Mouse (Mus musculus): ENCODE measurements around the gene Ebf1. TPM values are rescaled to one million over a fixed set of nuclear protein-coding genes. Genes with fewer than 3 reads are reported as not detected.

The Ebf1 gene
- total RNA-seq, 2 experiments from 2014 or later: 3.5 to 4.6 TPM

DNA sequence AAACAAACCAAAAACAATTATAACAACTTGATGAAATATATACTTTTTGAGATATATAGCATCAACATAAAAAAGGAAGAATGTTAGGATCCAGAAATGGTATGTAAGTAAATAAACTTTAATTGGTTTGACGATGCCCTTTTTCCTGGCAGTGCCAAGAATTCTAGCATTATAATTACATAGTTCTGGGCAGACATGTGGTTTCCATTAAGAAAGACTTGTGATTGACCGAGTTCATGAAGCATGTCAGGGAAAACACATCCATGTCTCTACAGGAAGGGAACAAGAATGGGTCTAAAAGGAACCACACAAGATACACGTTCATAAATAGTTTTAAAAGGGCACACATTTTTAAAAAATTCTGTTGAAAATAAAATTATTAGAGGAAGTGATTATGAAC, 110.3 kb downstream of the Ebf1 start:
- DNase-seq (ENCODE audit: extremely low spot score in 1 of 2, low spot score in 1 of 2): no peak

DNA sequence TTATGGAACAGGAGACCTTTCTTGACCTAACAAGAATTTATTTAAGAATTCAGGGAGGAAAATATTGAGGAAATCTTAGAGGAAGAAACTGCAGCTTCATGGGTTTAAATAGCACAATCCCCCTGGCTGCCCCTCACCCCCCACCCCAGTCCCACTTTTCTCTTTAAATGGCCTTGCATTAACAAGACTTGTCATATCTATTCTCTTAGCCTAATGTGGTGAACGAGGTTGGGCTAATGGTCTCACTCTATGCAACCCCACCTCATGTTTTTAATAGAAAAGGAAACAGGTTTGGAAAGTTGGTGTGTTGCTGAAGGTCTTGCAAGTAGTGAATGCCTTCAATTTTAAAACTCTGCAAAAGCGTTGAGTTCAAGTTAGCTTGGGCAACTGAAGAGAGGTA, 110.7 kb downstream of the Ebf1 start:
- DNase-seq (ENCODE audit: extremely low spot score in 1 of 2, low spot score in 1 of 2): no peak

DNA sequence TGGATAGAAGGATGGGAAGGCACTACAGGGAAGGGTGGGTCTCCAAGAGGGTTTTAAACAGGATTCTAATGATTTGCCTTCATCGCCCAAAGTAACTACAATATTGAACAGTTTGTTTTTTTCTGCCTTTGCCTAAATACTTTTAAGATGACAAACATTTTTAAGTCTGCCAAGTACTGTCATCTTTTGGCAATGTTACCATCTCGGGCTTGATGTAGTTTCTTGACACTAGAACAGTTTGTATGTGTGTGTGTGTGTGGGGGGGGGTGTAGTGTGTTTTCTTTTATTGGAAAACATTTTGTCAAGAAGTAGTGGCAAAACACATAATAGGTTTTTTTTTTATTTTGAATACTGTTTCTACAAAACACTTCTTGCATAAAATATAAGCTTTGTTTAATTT, 111.2 kb downstream of the Ebf1 start:
- DNase-seq (ENCODE audit: extremely low spot score in 1 of 2, low spot score in 1 of 2): no peak

DNA sequence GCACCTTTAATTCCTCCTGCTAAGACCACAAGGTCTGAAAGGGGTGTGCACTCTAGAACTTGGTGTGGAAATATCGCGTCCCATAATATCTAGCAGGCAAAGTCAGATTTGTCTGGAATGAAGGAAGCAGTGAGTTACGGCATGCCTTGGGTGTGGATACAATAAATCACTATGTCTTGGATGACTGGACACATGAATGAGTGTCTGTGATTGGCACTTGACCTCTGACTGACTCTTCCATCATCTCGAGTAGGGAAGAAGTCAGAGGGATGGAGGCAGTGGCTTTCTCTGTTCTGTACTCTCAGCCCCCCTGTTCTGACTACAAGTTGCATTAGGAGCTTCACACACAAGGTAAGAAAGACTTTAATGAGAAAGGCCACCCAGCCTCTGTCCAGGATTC, 112.8 kb downstream of the Ebf1 start:
- no peak for DNase-seq (ENCODE audit: extremely low spot score in 1 of 2, low spot score in 1 of 2)

DNA sequence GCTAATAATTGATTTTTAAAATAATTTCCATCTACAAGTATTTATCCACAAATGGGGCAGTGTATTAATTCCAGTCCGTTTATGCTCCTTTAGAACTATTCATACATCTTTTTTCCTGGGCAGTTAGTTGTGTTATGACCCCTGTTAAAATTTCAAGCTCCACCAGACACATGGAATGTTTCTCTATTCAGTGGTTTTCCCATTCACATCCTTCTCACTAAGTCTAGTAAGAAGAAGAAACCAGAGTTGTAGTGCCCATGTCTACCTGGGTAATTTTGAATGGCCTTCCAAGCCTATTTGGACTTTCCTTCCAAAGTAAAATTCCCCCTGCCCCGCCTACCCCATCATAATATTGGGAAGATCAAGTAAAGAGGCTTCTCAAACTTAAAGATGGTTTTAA, 114.6 kb downstream of the Ebf1 start:
- no peak for DNase-seq (ENCODE audit: extremely low spot score in 1 of 2, low spot score in 1 of 2)

DNA sequence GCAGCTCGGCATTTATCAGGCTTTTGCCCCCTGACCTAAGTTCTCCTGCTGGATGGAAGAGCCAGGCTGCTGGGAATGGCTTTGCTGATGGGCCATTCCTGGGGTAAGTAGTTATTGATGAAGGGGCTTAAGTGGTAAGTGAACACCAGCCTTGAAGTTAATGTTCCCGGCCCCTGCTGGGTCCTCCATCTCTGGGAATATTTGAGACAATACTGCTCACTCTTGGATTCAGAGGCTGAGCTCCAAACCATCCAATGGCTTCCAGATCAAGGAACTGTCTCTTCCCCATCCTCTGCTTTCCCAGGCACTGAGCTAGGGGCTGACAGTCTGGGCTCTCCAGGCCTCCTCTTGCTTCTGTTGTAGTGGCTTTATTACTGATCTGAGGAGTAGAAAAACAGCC, 116.2 kb downstream of the Ebf1 start:
- DNase-seq (ENCODE audit: extremely low spot score in 1 of 2, low spot score in 1 of 2): no peak

DNA sequence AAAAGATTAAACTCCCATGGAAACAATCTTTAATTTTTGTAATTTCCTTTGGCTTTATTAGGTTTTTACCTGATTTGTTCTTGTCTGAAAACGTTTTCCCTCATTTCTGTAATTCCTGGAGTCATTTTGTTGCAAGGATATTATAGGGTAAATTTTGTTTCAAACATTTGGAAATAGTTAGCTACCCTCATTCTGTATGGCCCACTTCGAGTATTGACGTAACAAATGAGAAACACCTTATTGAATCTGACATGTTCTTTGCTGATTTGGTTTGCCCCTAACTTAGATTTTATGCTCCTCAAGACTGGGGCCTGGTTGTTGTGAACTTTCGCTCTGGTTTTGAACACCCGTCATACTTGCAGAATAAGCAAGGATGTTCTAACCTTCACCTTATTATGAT, 120.9 kb downstream of the Ebf1 start:
- DNase-seq (ENCODE audit: extremely low spot score in 1 of 2, low spot score in 1 of 2): no peak

DNA sequence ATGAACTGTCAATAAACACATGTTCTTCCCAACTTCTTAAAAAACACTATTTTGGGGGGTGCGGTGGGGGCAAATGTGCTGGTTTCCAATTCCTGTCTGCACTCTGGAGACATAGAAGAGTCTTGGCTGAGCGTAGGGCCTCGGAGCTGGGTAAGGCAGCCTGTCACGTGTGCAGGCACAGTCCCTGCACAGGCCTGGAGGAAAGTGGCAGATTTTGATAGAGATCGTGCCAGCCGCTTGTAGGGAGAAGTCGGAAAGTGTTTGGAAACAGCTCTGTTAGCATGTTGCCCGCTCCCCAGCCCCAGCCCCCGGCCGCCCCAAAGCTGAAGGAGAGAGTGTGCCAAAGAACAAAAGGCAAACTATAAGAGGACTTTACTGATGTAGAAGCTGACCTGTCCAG, 121.7 kb downstream of the Ebf1 start:
- no peak for DNase-seq (ENCODE audit: extremely low spot score in 1 of 2, low spot score in 1 of 2)

DNA sequence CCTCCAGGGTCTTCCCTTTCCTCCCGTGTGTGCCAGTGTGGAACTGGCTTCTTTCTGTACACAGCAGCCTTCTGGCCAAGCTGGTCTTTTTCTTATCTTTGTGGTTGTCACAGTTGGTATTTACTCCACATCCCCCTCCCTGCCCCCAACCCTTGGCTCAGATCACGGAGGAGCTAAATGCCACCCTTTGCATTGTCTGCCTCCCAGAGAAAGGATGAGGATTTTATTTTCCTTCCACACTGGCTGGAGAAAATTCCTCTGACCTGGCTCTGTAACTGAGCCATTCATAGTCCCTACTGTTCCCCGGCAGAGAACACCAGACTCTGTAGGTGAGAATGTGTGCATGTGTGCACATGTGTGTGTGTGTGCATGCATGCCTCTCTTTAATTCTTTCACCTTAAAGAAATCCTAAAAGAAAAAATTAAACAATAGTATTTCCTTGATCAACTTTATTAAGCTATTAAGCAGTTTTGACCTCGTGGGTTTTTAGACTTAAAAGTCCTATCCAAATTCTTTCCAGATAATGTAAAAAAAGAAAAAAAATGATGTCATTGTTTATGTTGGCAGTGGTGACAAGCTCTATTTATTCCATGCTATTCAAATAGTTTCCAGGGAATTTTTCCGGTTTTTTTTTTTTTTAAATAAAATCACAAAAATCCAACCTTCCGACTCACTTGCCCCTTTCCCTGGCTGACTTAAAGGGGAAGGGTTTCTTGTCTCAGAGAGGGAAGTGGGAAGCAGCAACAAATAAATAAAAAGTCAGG, 123.3 kb downstream of the Ebf1 start:
- DNase-seq (ENCODE audit: extremely low spot score in 1 of 2, low spot score in 1 of 2): no peak

DNA sequence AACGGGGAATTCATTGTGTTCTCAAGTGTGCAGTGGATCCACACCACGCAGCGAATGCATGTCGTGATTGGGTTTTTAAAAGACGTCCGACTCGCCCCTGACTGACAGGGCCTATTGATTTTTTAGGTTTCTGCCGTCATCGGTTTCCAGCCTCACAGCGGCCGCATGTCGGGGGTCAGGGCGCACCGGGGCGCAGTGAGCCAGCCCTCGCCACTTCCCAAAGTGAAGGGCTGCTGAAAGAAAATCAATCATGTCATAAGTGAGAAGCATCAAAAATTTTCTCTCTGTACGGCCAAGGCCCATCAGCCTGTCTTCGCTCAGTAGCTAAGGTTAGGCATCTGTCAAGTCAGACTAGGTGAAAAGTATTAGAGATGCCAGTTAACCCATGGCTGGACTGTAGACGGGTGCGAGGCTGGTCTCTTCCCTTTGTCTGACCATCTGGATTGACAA, 124.0 kb downstream of the Ebf1 start:
- no peak for DNase-seq (ENCODE audit: extremely low spot score in 1 of 2, low spot score in 1 of 2)

DNA sequence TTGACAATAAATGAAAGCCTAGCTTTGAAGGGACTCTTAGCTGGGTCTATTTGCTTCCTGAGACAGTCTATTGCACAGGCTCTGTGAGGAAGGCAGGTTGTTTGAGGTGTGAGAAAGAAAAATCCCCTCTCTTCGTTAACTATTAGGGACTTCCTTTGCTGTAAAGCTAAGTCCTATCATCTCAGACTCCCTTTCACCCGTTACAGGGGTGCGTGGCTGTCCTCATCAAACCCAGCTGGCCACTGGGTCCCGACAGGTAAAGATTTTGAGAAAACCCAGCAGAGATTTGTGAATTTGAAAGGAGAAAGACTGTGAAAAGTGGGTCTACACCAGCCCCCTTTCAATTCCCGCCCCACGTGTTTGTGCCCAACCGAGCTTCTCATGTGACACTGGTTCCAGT, 127.3 kb downstream of the Ebf1 start:
- DNase-seq (ENCODE audit: extremely low spot score in 1 of 2, low spot score in 1 of 2): no peak

DNA sequence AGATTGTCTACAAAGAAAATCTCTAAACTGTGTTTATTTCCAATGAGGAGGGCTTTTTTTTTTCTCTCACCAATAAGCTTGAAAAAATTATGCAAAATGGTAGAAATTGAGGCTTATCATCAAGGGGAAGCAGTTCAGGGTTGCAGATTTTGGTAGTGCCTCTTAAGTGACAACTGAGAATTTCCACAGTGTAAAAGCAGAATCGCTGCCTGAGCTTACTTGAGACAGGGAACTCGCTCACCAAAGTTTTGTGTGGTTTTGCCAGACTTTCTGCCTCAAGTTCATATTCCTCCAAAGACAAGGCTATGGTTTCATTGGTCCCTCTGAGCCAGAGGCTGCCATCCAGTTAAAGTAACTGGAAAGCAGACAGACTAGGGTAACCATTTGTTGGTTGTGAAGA, 128.8 kb downstream of the Ebf1 start:
- no peak for DNase-seq (ENCODE audit: extremely low spot score in 1 of 2, low spot score in 1 of 2)

DNA sequence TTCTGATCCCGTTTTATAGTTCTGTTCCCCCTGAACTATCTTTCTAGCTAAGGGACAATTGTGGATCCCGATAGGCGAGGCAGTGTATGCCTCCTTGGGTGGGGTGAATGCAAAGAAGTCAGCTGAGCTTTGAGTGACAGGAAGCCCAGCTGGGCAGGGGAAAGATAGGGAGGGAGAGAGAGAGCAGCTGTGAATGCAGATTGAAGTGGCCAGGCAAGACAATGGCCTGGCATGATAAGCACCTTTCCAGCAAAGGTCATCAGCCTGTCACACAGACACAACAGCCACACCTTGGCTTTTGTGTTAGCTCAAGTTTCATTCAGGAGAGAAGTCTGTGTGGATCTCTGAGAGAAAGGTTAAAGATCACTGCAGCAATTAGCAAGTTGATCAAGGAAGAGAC, 129.6 kb downstream of the Ebf1 start:
- no peak for DNase-seq (ENCODE audit: extremely low spot score in 1 of 2, low spot score in 1 of 2)

DNA sequence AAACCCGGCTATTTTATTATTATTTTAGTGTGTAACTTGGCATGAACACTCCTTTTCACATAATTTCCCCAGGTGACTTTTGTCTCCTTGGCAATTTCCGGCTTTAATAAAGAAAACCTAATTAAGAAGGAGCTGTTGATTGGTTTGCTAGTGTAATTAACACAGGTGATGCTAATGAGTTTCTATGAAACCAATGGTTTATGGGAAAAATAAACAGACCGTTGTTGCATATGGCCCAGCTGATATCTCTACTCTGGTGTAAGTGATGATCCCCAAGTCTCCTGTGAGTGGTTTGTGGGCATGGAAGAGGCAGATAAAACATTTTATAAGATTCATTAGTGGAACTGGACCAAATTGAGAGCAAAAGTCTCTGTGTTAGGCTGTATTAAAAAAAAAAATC, 132.2 kb downstream of the Ebf1 start:
- no peak for DNase-seq (ENCODE audit: extremely low spot score in 1 of 2, low spot score in 1 of 2)

DNA sequence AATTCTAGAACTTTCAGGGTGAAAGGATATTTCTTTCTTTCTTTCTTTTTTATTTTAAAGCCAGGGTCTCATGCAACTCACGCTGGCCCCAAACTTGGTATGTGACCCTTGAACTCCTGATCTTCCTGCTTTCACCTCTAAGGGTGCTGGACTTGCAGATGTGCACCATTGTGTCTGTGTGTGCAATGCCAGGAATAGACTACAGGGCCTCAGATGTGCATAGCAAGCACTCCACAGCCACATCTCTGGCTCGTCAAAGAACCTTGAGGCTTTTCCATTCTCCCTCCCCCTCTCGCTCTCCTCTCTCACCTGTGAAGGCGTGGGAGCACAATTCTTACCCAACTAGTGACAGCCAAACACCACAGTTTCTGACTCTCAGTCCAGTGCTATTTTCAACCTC, 137.2 kb downstream of the Ebf1 start:
- DNase-seq (ENCODE audit: extremely low spot score in 1 of 2, low spot score in 1 of 2): no peak

DNA sequence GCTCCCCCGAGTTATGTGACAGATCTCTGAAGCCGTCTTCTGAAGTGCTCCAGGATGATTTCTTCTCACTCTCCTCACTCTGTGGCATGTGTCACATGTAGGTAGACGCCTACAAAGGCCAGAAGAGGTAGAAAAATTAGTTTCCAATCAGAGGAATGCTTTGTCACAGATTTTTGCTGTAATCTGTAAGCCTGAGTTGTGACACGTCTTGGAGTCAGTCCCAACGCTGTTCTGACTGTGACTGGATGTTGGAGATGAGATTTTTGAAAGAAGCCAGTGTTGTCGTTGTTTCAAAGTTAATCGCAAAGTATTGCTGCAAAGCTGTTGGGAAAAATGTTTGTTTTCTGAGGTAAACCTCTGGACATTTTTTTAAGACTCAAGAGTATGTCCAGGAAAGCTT, 139.2 kb downstream of the Ebf1 start:
- DNase-seq (ENCODE audit: extremely low spot score in 1 of 2, low spot score in 1 of 2): no peak

DNA sequence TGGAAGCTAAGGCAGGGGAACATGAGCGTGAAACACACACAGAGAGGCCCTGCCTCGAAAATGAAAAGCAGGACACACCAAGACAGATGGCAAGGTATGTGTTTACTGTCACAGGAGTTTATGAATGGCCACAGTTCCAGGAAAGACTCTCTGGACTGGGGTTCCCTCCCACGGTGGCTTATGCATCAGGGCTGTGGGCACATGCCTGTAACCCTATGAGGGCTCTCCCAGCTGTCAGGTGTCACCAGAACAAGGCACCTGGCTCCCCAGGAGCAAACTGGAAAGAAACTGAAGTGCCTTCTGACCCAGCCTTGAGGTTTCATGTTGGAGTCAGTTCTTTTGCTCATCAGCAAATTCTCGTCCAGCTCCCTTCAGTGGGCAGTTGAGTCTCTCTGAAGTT, 141.7 kb downstream of the Ebf1 start:
- no peak for DNase-seq (ENCODE audit: extremely low spot score in 1 of 2, low spot score in 1 of 2)

DNA sequence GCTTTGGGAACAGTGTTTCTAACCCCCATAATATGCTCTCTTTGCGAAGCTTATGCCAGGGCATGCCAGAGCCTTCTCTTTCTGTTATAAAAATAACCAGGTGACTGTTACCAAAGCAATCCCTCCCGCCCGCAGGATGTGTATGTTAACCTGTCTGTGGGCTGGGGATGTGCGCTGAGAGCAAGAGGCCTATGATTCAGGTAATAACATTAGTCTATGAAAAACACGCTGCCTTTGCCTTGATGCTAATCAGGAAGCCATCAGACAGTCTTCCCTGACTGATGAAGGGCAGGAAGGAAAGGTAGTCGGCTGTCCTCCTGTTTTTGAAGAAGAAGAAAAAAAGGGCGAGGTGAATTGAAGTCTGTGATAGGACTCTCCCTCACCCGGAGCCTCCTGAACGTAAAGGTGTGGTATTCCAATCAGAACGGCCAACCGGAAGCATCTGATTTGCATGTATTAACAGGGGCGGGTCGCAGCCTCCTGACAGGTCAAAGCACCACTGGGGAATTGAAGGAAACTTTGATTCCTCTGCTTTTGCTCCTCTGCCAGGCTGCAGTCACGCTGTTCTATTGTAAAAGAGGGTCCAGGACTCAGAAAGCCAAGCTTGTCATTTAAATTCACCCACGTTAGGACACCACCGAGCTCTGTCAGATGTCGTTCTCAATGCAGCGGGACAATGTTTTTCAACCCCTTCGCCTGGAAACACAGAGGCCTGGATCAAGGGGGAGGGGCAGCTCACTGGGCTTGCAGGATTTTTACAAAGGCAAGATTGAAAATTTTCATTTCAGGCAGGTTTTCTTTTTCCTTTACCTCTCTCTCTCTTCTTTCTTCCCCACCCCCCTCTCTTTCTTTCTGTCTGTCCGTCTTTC, 144.2 kb downstream of the Ebf1 start:
- DNase-seq (ENCODE audit: extremely low spot score in 1 of 2, low spot score in 1 of 2): no peak

DNA sequence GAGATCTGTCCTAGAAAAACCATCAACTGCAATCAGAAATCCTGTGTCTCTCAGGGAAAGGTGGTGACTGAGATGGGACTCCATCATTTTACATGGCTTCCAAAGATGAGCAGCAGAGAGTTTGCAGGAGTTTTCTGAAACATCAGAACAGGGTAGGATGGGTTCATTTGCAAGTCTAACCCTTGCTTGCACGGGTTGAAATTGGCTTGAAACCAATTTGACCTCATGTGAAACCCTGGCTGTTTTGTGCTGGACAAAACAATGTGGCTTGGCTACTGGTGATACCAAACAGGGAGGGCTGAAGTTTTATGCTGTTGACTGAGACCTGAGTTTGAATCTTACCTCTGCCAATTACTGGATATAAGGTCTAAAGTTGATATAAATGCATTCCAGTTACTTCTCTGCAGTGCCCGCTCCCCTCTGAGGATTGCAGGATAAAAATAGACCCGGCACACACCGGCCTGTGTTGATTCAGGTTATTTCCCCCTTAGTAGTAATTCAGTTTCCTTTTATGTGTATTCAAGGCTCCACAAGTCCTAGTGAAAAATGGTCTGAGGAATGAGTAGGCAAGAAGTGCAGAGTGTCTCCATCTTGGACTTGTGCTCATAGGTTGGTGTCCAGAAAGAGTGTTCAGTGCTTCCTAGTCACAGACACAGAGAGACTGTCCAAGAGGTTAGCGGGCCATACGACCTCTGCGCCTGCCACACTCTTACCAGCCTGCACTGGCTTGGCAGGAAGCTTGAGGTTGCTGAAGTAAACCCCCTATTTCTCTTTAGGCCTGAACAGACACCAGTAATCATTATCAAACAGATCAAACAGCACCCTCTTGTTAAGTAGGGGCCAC, 147.1 kb downstream of the Ebf1 start:
- DNase-seq (ENCODE audit: extremely low spot score in 1 of 2, low spot score in 1 of 2): no peak

DNA sequence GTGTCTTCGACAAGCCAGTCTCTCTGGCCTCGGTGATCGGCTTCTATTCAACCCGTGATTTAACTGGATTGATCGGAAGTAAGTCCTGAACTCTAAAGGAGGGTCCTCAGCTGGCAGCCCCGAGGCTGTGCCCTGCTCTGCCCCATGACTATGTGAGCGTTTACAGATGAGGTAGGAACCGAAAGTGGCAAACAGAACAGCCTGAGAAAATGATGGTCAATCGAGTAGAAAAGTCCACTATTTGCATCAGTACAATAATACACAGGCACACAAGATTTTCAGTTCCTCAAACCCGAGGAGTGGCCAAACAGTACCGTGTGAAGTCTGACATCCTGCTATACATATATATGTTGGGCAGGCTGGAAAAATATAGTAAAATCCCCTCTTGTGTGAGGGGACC, 147.9 kb downstream of the Ebf1 start:
- DNase-seq (ENCODE audit: extremely low spot score in 1 of 2, low spot score in 1 of 2): no peak

DNA sequence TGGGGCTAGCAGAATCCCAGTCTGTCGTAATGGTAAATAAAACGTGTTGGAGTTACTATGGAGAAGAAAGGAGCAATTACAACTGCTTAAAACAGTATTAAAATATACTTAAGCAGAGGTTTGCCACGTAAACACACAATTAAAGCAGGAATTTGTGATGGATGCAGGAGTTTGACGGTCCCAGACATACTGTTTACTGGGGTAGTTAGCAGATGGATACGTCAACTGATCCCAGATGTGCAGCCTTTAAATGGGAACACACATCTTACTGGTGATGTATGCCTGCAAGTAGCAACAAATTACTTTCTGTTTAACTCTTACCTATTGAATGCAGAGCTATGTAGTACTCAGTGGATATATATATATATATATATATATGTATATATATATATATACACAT, 149.1 kb downstream of the Ebf1 start:
- no peak for DNase-seq (ENCODE audit: extremely low spot score in 1 of 2, low spot score in 1 of 2)

Measured in layer of hippocampus, postnatal 25 days (tissue).